Mouse (Mus musculus): Measurements from ENCODE around the gene Cd2bp2. TPM values are rescaled to one million over a fixed set of nuclear protein-coding genes. Genes with fewer than 3 reads are reported as not detected.

Gene Cd2bp2
- total RNA-seq, 2 experiments from 2014 or later = 77.7 to 80.8 TPM

- DNase-seq (ENCODE audit: extremely low spot score in 1 of 2, low spot score in 2 of 2) = no peak
- peak overlapping the region; percentile 96 for H3K4me3 ChIP-seq
- intact Hi-C loops (cut with DNase I) = no loop called here
- H3K27ac ChIP-seq = no peak overlapping the region
- no peak for TF ChIP-seq CTCF (IDR thresholded peaks at IDR 0.05)
These were observed 35.5 kb upstream of the Cd2bp2 start for GRCm38 (mm10) chr7:127231376-127231775.

GRCm38 (mm10) chr7:127228615-127229303 is 32.9 kb upstream of the Cd2bp2 start:
- Histone ChIP-seq H3K4me3 (no peak overlapping the region), H3K27ac (no peak overlapping the region)
- intact Hi-C loops (cut with DNase I) = loop anchor here (2.0 kb wide), 1 partner anchor 14 kb away; no protein-coding TSS in a partner anchor
- peak; percentile 72 to 81 for DNase-seq (ENCODE audit: extremely low spot score in 1 of 2, low spot score in 2 of 2)
- TF ChIP-seq CTCF (IDR thresholded peaks at IDR 0.05) = peak; percentile 79

GRCm38 (mm10) chr7:127225147-127225995 is 29.5 kb upstream of the Cd2bp2 start:
- no peak overlapping the region for H3K4me3 ChIP-seq
- H3K27ac ChIP-seq = no peak overlapping the region
- no peak for TF ChIP-seq CTCF (IDR thresholded peaks at IDR 0.05)
- no peak for DNase-seq (ENCODE audit: extremely low spot score in 1 of 2, low spot score in 2 of 2)
- intact Hi-C loops (cut with DNase I) = no loop called here

GRCm38 (mm10) chr7:127224616-127225015 is 28.8 kb upstream of the Cd2bp2 start:
- H3K27ac ChIP-seq = no peak overlapping the region
- H3K4me3 ChIP-seq = no peak overlapping the region
- TF ChIP-seq CTCF (IDR thresholded peaks at IDR 0.05) = no peak
- DNase-seq (ENCODE audit: extremely low spot score in 1 of 2, low spot score in 2 of 2) = no peak
- intact Hi-C loops (cut with DNase I) = no loop called here

- TF ChIP-seq CTCF (IDR thresholded peaks at IDR 0.05) = no peak
- H3K4me3 ChIP-seq = no peak overlapping the region
- H3K27ac ChIP-seq = no peak overlapping the region
- intact Hi-C loops (cut with DNase I) = no loop called here
- DNase-seq (ENCODE audit: extremely low spot score in 1 of 2, low spot score in 2 of 2) = no peak
These were observed 27.9 kb upstream of the Cd2bp2 start for GRCm38 (mm10) chr7:127223515-127224478.

GRCm38 (mm10) chr7:127223106-127223505 is 27.3 kb upstream of the Cd2bp2 start:
- no peak overlapping the region for H3K4me3 ChIP-seq
- H3K27ac ChIP-seq = no peak overlapping the region
- no peak for TF ChIP-seq CTCF (IDR thresholded peaks at IDR 0.05)
- intact Hi-C loops (cut with DNase I) = no loop called here
- DNase-seq (ENCODE audit: extremely low spot score in 1 of 2, low spot score in 2 of 2) = no peak

GRCm38 (mm10) chr7:127220440-127220839 is 24.6 kb upstream of the Cd2bp2 start:
- TF ChIP-seq CTCF (IDR thresholded peaks at IDR 0.05) = no peak
- H3K4me3 ChIP-seq = no peak overlapping the region
- intact Hi-C loops (cut with DNase I) = no loop called here
- no peak for DNase-seq (ENCODE audit: extremely low spot score in 1 of 2, low spot score in 2 of 2)
- H3K27ac ChIP-seq = no peak overlapping the region

GRCm38 (mm10) chr7:127218670-127219069 is 22.8 kb upstream of the Cd2bp2 start:
- intact Hi-C loops (cut with DNase I) = no loop called here
- no peak for TF ChIP-seq CTCF (IDR thresholded peaks at IDR 0.05)

GRCm38 (mm10) chr7:127217901-127218642 is 22.2 kb upstream of the Cd2bp2 start:
- H3K4me3 ChIP-seq = no peak overlapping the region
- no peak overlapping the region for H3K27ac ChIP-seq
- intact Hi-C loops (cut with DNase I) = no loop called here
- no peak for DNase-seq (ENCODE audit: extremely low spot score in 1 of 2, low spot score in 2 of 2)
- no peak for TF ChIP-seq CTCF (IDR thresholded peaks at IDR 0.05)

More at GRCm38 (mm10) chr7:127218670-127219069, 22.8 kb upstream of the Cd2bp2 start:
- H3K4me3 ChIP-seq = no peak overlapping the region
- no peak for DNase-seq (ENCODE audit: extremely low spot score in 1 of 2, low spot score in 2 of 2)
- no peak overlapping the region for H3K27ac ChIP-seq

GRCm38 (mm10) chr7:127217475-127217874 is 21.6 kb upstream of the Cd2bp2 start:
- Histone ChIP-seq H3K4me3 (no peak overlapping the region), H3K27ac (no peak overlapping the region)
- intact Hi-C loops (cut with DNase I) = no loop called here
- no peak for DNase-seq (ENCODE audit: extremely low spot score in 1 of 2, low spot score in 2 of 2)
- TF ChIP-seq CTCF (IDR thresholded peaks at IDR 0.05) = no peak

- no peak overlapping the region for H3K4me3 ChIP-seq
- H3K27ac ChIP-seq = no peak overlapping the region
- no peak for DNase-seq (ENCODE audit: extremely low spot score in 1 of 2, low spot score in 2 of 2)
- intact Hi-C loops (cut with DNase I) = no loop called here
- TF ChIP-seq CTCF (IDR thresholded peaks at IDR 0.05) = no peak
These were observed 20.5 kb upstream of the Cd2bp2 start for GRCm38 (mm10) chr7:127216307-127216706.

All from left cerebral cortex, adult 2 months (tissue).